ENCODE assay signal across 8 mouse cellular contexts in the genomic region with DNA sequence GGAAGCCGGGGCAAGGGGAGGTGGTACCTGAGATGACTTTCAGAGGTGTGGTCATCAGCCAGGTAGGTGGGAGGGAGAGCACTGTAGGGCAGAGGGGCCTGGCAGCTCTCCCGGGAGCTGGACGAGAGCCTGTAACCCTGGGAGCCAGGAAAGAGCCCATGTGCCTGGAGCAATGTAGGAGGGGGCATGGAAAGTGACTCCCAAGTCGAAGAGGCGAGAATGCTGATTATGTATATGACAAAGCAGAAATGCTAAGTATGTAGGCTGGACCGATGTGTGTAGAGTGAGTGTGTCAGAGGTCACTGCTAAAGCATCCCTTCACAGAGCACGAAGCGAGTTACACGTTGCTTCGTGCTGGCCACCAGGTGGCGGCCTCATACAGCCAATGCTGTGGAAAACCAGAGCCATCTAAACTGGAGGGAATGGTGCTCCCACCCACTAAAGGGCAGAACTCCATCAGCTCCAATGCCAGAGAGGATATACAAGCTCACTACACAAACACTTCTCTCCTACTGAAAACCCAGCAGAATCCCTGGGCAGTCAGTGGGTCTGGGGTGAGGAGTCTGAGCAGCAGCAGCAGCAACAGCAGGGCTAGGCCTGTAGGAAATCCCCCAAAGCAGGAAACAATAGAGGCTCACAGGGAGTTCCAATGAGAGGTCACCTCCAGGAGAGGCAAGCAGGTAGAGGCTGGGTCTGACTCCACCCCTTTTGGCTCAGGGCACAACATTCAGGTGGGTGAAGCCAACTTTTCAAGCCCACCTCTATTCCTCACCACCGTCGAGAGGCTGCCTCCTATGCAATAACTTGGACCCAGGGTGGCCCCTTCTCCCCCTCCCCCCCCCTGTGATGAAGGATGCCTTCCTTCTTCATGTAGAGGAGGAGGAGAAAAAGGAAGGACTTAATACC.
DNase-seq lines count a peak whose midpoint lies in the region; ATAC-seq and TF ChIP-seq lines count a peak whose summit lies in the region.

No protein-coding gene starts in this region.

- in situ Hi-C loops in ES-E14 (cut with MboI; ENCODE audit: low sequenced_read_pairs in 2 of 2, unreplicated experiment in 2 of 2): no loop called here

- 19% methylated on average over 13 of the region's 13 CpGs for WGBS in heart, postnatal 0 days

- H3K9ac ChIP-seq in ES-E14 (ENCODE audit: insufficient read depth, low read depth, low read length, poor library complexity, severe bottlenecking): no peak overlapping the region
- H3K9ac ChIP-seq in heart, postnatal 0 days (replicated peaks; ENCODE audit: low read depth, low read length): no peak overlapping the region

- no peak overlapping the region for H3K27ac ChIP-seq in ES-E14 (ENCODE audit: insufficient read depth, low read depth, low read length, poor library complexity, severe bottlenecking)
- H3K27ac ChIP-seq in embryonic fibroblast, embryonic 13.5 days (ENCODE audit: insufficient read depth, low read length): peak overlapping the region; percentile 91
- H3K27ac ChIP-seq in heart, postnatal 0 days (ENCODE audit: low read depth): no peak overlapping the region; the same call in 1 of the 2 replicates

- peak; percentile 87; the same call in 1 of the 2 replicates for TF ChIP-seq CTCF in embryonic fibroblast, embryonic 13.5 days (IDR thresholded peaks at IDR 0.05; ENCODE audit: borderline replicate concordance, insufficient read depth, low read length)
- peak; percentile 97 for TF ChIP-seq CTCF in heart, postnatal 0 days (IDR thresholded peaks at IDR 0.05; ENCODE audit: low read depth)

- DNase-seq in ES-E14 (ENCODE audit: low read depth, low spot score): peak; percentile 50
- peak; percentile 91 for DNase-seq in brain, adult 2 months (ENCODE audit: low read depth, low spot score)
- peak; percentile 88 for DNase-seq in heart, postnatal 0 days (ENCODE audit: low spot score)
- peak; percentile 77 for DNase-seq in kidney, postnatal 14 days
- DNase-seq in lung, postnatal 14 days: peak; percentile 82
- peak; percentile 71 for DNase-seq in ovary, postnatal 36 days (ENCODE audit: low spot score)
- DNase-seq in thymus, postnatal 25 days: peak; percentile 73

- peaks cover 9 to 19% of the 10 kb centered on the region in 2 experiments; a peak in 3 of 4 replicates for H3K4me1 ChIP-seq in ES-E14 (ENCODE audit: control insufficient read depth in 2 of 2, insufficient read depth in 2 of 2, low read length in 2 of 2, poor library complexity in 1 of 2)
- H3K4me1 ChIP-seq in embryonic fibroblast, embryonic 13.5 days (ENCODE audit: control insufficient read depth, insufficient read depth, low read length): peaks cover 62% of the 10 kb centered on the region
- peaks cover 36% of the 10 kb centered on the region for H3K4me1 ChIP-seq in heart, postnatal 0 days (ENCODE audit: control insufficient read depth, insufficient read depth)

- H3K36me3 ChIP-seq in ES-E14 (ENCODE audit: control insufficient read depth, insufficient read depth, low read length, poor library complexity, severe bottlenecking): no peaks in the 10 kb centered on the region
- H3K36me3 ChIP-seq in heart, postnatal 0 days (replicated peaks; ENCODE audit: control insufficient read depth, insufficient read depth, low read length): no peaks in the 10 kb centered on the region

- no peaks in the 10 kb centered on the region for H3K9me3 ChIP-seq in ES-E14 (ENCODE audit: control insufficient read depth, insufficient read depth, low read depth, low read length)
- no peaks in the 10 kb centered on the region for H3K9me3 ChIP-seq in heart, postnatal 0 days (replicated peaks; ENCODE audit: control insufficient read depth, low read length)

- no peak overlapping the region for H3K4me3 ChIP-seq in ES-E14 (ENCODE audit: insufficient read depth in 1 of 2, low read depth in 1 of 2, low read length in 2 of 2, poor library complexity in 1 of 2, severe bottlenecking in 1 of 2)
- H3K4me3 ChIP-seq in embryonic fibroblast, embryonic 13.5 days (ENCODE audit: insufficient read depth, low read length): no peak overlapping the region
- no peak overlapping the region for H3K4me3 ChIP-seq in heart, postnatal 0 days (ENCODE audit: low read depth, low read length)

- H3K27me3 ChIP-seq in heart, postnatal 0 days (ENCODE audit: control insufficient read depth, insufficient read depth, low read length): no peaks in the 10 kb centered on the region

- peak; percentile 36; the same call in 1 of the 2 replicates for TF ChIP-seq POLR2A in embryonic fibroblast, embryonic 13.5 days (IDR thresholded peaks at IDR 0.05; ENCODE audit: low read depth, low read length)

- TF ChIP-seq EP300 in heart, postnatal 0 days (IDR thresholded peaks at IDR 0.05; ENCODE audit: low read depth): no peak

- H3K4me2 ChIP-seq in heart, postnatal 0 days (ENCODE audit: low read depth, low read length): no peak overlapping the region

- ATAC-seq in heart, postnatal 0 days (ENCODE audit: insufficient read depth, low read depth): peak; percentile 84

TF ChIP-seq in ES-E14, 5 proteins besides CTCF, POLR2A, EP300 and RAD21:
- TF ChIP-seq CHD2 (IDR thresholded peaks at IDR 0.05; ENCODE audit: low read depth, low read length) (no peak), MAFK (IDR thresholded peaks at IDR 0.05; ENCODE audit: insufficient read depth, low read depth, low read length) (peak; percentile 36; the same call in 1 of the 2 replicates), ZC3H11A (IDR thresholded peaks at IDR 0.05; ENCODE audit: borderline replicate concordance, low read depth, low read length) (peak; percentile 89; the same call in 1 of the 2 replicates)
